11 mouse cellular contexts compared by ENCODE assay signal in the genomic region with DNA sequence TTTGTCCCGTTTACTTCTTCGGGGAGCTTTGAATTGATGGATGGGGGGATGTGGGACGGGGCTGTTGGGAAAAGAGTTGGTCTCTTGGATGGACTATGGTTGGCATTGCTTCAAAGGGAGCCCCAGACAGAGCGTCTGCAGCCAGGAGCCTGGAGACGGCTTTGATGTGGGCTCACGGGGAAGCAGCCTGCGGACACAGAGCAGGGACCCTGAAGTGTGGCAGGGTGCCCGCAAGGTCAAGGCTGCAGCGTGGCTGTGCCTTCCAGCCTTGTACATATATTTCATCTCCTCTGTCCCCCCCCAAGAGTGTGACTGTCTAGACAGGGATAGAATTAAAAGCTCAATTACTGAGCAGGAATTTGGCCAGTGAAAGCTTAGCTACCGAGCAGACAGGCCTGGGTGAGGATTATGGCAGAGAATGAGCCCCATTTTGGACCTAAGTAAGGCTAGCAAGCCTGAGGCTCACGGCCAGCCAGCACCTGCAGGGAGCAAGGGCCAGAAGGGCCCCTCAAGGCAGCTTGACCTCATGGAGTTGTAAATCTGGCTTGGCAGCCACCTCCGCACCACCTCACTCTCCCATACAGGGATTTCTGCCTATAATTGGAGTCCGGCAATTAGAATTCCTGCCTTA. TPM values are rescaled to one million over a fixed set of nuclear protein-coding genes. Genes with fewer than 3 reads are reported as not detected.
A peak's percentile ranks its signal among the peaks of the same experiment; 100 is the strongest.
DNase-seq lines count a peak whose midpoint lies in the region; ATAC-seq lines count a peak whose summit lies in the region.
"Had no signal": no experiment of that assay in that cellular context is flagged by ENCODE, and none has a peak within 500 bp of the region (broad histone marks: within the 10 kb centered on the region; RNA-seq: fewer than 3 reads in every experiment).

No protein-coding gene starts in this region.

- H3K27me3 ChIP-seq in kidney, embryonic 15.5 days: no peaks in the 10 kb centered on the region
- H3K27me3 ChIP-seq in forebrain, embryonic 15.5 days: no peaks in the 10 kb centered on the region

- no peak overlapping the region for H3K4me2 ChIP-seq in kidney, embryonic 15.5 days
- no peak overlapping the region for H3K4me2 ChIP-seq in forebrain, embryonic 15.5 days (replicated peaks)

- 27% methylated on average over 13 of the region's 13 CpGs for WGBS in kidney, embryonic 15.5 days
- 44% methylated on average over 13 of the region's 13 CpGs for WGBS in forebrain, embryonic 15.5 days

- 0 out of 2 replicates have a peak, but pooled peaks have one; percentile 49 for ATAC-seq in kidney, embryonic 15.5 days (replicated peaks; ENCODE audit: low FRiP score)
- peak; percentile 60 for ATAC-seq in forebrain, embryonic 15.5 days (replicated peaks)

- H3K9ac ChIP-seq in kidney, embryonic 15.5 days: no peak overlapping the region
- H3K9ac ChIP-seq in forebrain, embryonic 15.5 days (replicated peaks): no peak overlapping the region

- H3K4me1 ChIP-seq in kidney, embryonic 15.5 days: peaks cover 17% of the 10 kb centered on the region
- H3K4me1 ChIP-seq in forebrain, embryonic 15.5 days: peaks cover 38% of the 10 kb centered on the region

- H3K9me3 ChIP-seq in kidney, embryonic 15.5 days (replicated peaks): no peaks in the 10 kb centered on the region
- no peaks in the 10 kb centered on the region for H3K9me3 ChIP-seq in forebrain, embryonic 15.5 days

- DNase-seq in cerebellum, postnatal 14 days: peak; percentile 47 to 49
- no peak for DNase-seq in cerebellum, adult 8-10 months
- DNase-seq in kidney, postnatal 10 days: no peak
- peak; percentile 75 for DNase-seq in Muller cell, postnatal 12 days (ENCODE audit: inconsistent ontology term)
- no peak for DNase-seq in urinary bladder, adult 2 months (ENCODE audit: low spot score)
- DNase-seq in spleen, postnatal 10 days (ENCODE audit: low spot score in 2 of 2): no peak
- DNase-seq: B cell, adult 2 months had no signal

- no peak overlapping the region for H3K4me3 ChIP-seq in kidney, embryonic 15.5 days (replicated peaks)
- H3K4me3 ChIP-seq in forebrain, embryonic 15.5 days: no peak overlapping the region

- H3K27ac ChIP-seq in kidney, embryonic 15.5 days: no peak overlapping the region
- peak overlapping the region; percentile 60 for H3K27ac ChIP-seq in forebrain, embryonic 15.5 days (replicated peaks)

- H3K36me3 ChIP-seq in kidney, embryonic 15.5 days: no peaks in the 10 kb centered on the region
- H3K36me3 ChIP-seq in forebrain, embryonic 15.5 days: no peaks in the 10 kb centered on the region

RNA-seq across cellular contexts. Expression of a gene that starts 40.5 kb away (rescaled TPM):
- polyA plus RNA-seq in kidney, embryonic 15.5 days (2015; fragmentation: Nextera tagmentation; extraction: Ambion mirVana): 13.4 and 14.3 TPM in 2 replicates
- polyA plus RNA-seq in forebrain, embryonic 15.5 days (2015; fragmentation: Nextera tagmentation; extraction: Ambion mirVana): 23.6 and 23.8 TPM in 2 replicates
- 184 and 275 TPM in 2 replicates for polyA plus RNA-seq in urinary bladder, adult 2 months (2012; rRNA removed)

RNA-seq across cellular contexts. Expression of a gene that starts 55.4 kb away (rescaled TPM):
- 0.17 and 0.22 TPM in 2 replicates for polyA plus RNA-seq in kidney, embryonic 15.5 days (2015; fragmentation: Nextera tagmentation; extraction: Ambion mirVana)
- not detected in 2 replicates for polyA plus RNA-seq in forebrain, embryonic 15.5 days (2015; fragmentation: Nextera tagmentation; extraction: Ambion mirVana)
- polyA plus RNA-seq in urinary bladder, adult 2 months (2012; rRNA removed): 0.26 and 0.46 TPM in 2 replicates
- polyA plus RNA-seq: heart, postnatal 0 days; neural tube, embryonic 14.5 days had no signal

Comparison
In these comparisons a context has a peak if more than half of its experiments do, and no peak if none do; other contexts are left out.
1. DNase-seq: peak in cerebellum, postnatal 14 days (2 of 2) and Muller cell, postnatal 12 days (single experiment); none in cerebellum, adult 8-10 months (single experiment), kidney, postnatal 10 days (single experiment), urinary bladder, adult 2 months (single experiment) and spleen, postnatal 10 days (0 of 2).